Mouse (Mus musculus) C2C12 (cell line): ENCODE data around the gene Dnajb8.

Source experiments
- CEBPB ChIP-seq: IDR thresholded peaks from one replicate; pipeline ENCODE4 v1.6.1; 2011; ENCODE audit warnings: low read depth, mild to moderate bottlenecking, control low read depth, moderate library complexity
- CTCF ChIP-seq: IDR thresholded peaks from one replicate; pipeline ENCODE4 v1.5.1; 2011; ENCODE audit not compliant: control insufficient read depth, insufficient read depth, insufficient read length
- USF1 ChIP-seq: IDR thresholded peaks from one replicate; pipeline ENCODE4 v1.6.1; 2011; ENCODE audit warnings: low read depth, mild to moderate bottlenecking, control low read depth, moderate library complexity

- TF ChIP-seq CTCF (no peak), CEBPB (no peak), USF1 (no peak)
Observed at GRCm38 (mm10) chr6:88190310-88191023, 31.6 kb upstream of the Dnajb8 start.
